Mouse (Mus musculus) spleen, embryonic (tissue): ENCODE data around the gene Hoxc5.

Experiments
- CTCF ChIA-PET: fragments of 350-600 bp; sonication (Branson Sonifier 250); formaldehyde crosslinking; loops from one replicate; lab custom pipeline; 2022; lab: Charles Lee

The Hoxc5 gene

DNA sequence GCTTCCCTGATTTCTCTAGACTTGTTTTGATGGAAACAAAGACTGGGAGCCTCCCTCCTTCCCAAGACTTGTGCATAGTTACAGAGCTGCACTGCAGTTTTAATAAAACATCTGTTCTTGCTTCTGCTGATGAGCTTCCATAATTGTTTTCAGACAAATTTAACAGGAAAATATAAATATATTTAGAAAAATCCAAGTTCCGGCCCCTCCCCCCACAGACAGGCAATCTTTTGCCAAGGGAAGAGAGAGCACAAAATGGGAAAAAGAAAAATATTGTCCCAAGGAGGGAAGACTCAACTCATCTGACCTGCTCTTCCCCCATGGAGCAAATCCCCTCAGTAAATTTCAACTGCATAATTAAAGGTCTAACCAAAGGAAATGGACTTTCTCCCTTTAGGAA lies 39.1 kb downstream of the Hoxc5 start:
- CTCF ChIA-PET = interaction anchor here (0.7 to 1.2 kb wide), 2 partner anchors 19 to 165 kb away, joined by 3 to 4 read pairs; no protein-coding TSS in a partner anchor

DNA sequence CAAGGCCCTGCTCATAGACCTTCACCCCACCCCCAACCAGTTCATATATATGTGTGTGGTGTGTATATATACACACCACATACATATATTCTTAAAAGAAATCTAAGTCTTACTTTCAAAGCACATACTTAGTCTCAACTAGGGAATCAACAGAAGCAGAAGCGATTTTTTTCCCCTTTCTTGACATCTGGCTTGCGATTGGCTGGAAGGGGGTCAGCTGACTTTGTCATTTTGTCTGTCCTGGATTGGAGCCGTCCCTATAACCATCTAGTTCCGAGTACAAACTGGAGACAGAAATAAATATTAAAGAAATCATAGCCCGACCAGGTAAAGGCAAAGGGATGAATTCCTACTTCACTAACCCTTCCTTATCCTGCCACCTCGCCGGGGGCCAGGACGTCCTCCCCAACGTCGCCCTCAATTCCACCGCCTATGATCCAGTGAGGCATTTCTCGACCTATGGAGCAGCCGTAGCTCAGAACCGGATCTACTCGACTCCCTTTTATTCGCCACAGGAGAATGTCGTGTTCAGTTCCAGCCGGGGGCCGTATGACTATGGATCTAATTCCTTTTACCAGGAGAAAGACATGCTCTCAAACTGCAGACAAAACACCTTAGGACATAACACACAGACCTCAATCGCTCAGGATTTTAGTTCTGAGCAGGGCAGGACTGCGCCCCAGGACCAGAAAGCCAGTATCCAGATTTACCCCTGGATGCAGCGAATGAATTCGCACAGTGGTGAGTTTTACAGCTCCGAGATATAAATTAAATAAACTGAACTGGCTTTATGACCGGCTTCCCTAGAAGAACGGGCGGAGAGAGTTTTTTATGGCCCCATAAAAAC lies 42.2 kb downstream of the Hoxc5 start:
- CTCF ChIA-PET = interaction anchor here (1.0 kb wide), 1 partner anchor 19 kb away, joined by 4 read pairs; the partner anchor contains the start of gene Hoxc8

GRCm38 (mm10) chr15:103010112-103010846 lies 43.0 kb downstream of the Hoxc5 start:
- CTCF ChIA-PET = interaction anchor here (0.6 to 1.0 kb wide), 3 partner anchors 16 to 60 kb away, joined by 3 to 4 read pairs (median 3); partner anchors contain the start of gene Hoxc8

- CTCF ChIA-PET = interaction anchor here (0.6 kb wide), 2 partner anchors 15 to 60 kb away, joined by 3 read pairs; no protein-coding TSS in a partner anchor
These were observed 43.8 kb downstream of the Hoxc5 start for GRCm38 (mm10) chr15:103010847-103011555.

- CTCF ChIA-PET = no interaction called here
These were observed 44.8 kb downstream of the Hoxc5 start for GRCm38 (mm10) chr15:103011928-103012486.

DNA sequence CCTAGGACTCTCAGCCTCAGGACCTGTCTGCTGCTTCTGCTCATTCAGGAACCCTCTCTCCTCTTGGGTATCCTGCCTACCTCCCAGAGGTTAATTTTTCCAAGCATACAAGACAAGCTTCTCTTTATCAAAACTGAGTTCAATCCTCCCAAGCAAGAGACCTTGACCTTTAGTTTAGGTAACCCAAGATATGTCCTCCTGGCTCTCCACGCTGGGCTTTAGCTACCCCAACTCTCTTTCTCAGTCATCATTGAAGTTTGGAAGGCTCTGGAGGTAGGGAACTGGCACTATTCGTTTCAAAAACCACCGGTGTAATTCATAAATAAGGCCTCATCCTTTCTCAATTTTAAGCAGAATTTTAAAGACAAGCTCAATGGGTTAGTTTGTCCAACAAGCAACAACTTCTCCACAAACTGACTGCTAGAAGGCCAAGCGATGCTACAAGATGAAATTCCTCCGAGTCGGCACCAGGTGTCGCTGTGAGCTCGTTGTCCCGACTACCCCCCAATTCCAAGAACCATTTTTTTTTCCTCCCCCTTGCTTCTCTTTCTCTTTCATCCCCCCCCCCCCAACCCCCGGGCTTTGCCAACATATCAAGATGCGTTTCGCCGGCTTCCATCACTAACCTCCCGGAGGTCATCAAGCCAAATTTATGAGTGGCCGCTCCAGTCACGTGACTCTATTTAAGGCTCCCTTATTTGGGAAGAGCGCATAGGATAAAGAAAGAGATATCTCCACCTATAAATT lies 46.2 kb downstream of the Hoxc5 start:
- CTCF ChIA-PET = interaction anchor here (0.9 kb wide), 1 partner anchor 16 kb away, joined by 3 read pairs; no protein-coding TSS in a partner anchor

DNA sequence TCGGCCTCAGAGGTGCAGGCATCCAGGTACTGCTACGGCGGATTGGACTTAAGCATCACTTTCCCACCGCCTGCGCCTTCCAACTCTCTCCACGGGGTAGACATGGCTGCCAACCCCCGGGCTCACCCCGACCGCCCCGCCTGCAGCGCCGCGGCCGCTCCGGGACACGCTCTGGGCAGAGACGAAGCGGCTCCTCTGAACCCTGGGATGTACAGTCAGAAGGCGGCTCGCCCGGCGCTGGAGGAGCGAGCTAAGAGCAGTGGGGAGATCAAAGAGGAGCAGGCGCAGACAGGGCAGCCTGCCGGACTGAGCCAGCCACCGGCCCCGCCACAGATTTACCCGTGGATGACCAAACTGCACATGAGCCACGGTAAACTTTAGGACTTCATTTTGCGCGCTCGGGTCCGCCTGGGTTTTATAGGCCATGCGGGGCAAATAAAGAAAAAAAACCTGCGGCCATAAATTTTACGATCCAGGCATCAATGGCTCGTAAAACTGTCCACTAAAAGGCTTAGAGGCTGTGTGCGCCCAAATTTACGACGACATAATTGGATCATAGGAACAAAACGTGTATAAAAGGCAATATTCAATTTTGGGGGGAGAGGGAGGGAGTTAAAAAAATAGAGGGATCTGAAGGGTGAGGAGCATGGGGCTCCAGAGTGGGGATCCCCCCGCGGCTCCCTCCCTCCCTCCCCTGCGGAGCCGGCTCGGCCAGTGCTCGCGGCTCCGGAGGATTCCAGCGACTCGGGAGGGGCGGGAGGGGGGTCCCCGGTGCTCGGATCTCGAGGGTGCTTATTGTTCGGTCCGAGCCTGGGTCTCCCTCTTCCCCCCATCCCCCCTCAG lies 47.1 kb downstream of the Hoxc5 start:
- CTCF ChIA-PET = interaction anchor here (0.5 kb wide), 1 partner anchor 136 kb away, joined by 7 read pairs; no protein-coding TSS in a partner anchor

DNA sequence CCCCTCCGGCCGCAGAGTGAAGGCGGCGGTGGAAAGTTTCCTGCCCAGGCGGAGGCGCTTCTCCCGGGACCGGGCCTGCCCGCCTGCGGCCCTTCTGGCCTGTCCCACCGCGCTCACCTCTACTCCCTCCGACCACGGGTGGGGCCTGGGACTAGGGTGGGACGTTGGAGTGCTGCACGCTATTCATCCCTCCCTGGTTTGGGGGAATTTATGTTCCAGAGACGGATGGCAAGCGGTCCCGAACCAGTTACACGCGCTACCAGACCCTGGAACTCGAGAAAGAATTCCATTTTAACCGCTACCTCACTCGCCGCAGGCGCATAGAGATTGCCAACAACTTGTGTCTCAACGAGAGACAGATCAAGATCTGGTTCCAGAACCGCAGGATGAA lies 47.8 kb downstream of the Hoxc5 start:
- CTCF ChIA-PET = no interaction called here

GRCm38 (mm10) chr15:103015406-103016166 lies 48.3 kb downstream of the Hoxc5 start:
- CTCF ChIA-PET = no interaction called here

DNA sequence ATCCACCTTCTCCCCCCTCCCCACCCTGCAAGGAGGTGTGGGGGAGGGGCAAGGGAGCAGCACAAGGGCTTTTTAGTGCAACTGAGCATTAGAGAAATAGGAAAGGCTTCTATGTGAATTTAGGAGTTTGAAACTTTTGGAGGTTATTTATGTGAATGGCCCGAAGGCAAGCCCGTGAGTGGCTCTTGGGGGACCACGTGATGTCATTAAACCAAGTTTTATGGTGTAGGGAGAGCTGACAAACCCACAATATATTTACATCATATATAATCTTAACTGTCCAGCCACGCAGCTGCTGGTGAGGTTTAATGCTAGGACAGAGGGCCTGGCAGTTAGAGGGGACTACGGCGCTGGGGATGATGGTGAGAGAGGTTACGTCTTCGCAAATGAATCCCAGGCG lies 51.4 kb downstream of the Hoxc5 start, which contains the start of gene Hoxc4:
Gene Hoxc4, plus strand, starts transcription at position 299 of the 400 bp plus-strand sequence.
- CTCF ChIA-PET = no interaction called here

- CTCF ChIA-PET = no interaction called here
These were observed 53.7 kb downstream of the Hoxc5 start for GRCm38 (mm10) chr15:103020899-103021418.

DNA sequence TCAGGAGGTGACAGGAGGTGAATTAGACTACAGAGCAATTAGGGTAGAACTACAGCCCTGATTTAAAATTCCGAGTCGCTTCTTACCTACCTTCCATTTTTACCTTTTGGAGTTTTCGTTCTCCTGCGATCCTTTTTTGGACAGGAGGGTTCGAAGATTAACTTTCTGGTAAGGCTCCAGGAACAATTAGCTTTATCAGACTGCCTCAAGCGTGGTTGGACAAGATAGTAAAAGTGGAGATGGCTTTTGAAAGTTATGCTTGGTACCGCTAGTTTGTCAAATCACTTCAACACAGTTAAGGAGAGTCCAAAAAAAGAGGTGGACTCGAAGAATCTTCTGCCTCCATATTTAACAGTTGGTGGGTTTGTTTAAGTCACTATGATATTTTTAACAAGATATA lies 54.3 kb downstream of the Hoxc5 start:
- CTCF ChIA-PET = interaction anchor here (0.7 kb wide), 1 partner anchor 14 kb away, joined by 6 read pairs; no protein-coding TSS in a partner anchor

GRCm38 (mm10) chr15:103024131-103024530 lies 56.9 kb downstream of the Hoxc5 start:
- CTCF ChIA-PET = interaction anchor here (0.5 to 0.6 kb wide), 2 partner anchors 17 to 76 kb away, joined by 3 to 6 read pairs; no protein-coding TSS in a partner anchor

DNA sequence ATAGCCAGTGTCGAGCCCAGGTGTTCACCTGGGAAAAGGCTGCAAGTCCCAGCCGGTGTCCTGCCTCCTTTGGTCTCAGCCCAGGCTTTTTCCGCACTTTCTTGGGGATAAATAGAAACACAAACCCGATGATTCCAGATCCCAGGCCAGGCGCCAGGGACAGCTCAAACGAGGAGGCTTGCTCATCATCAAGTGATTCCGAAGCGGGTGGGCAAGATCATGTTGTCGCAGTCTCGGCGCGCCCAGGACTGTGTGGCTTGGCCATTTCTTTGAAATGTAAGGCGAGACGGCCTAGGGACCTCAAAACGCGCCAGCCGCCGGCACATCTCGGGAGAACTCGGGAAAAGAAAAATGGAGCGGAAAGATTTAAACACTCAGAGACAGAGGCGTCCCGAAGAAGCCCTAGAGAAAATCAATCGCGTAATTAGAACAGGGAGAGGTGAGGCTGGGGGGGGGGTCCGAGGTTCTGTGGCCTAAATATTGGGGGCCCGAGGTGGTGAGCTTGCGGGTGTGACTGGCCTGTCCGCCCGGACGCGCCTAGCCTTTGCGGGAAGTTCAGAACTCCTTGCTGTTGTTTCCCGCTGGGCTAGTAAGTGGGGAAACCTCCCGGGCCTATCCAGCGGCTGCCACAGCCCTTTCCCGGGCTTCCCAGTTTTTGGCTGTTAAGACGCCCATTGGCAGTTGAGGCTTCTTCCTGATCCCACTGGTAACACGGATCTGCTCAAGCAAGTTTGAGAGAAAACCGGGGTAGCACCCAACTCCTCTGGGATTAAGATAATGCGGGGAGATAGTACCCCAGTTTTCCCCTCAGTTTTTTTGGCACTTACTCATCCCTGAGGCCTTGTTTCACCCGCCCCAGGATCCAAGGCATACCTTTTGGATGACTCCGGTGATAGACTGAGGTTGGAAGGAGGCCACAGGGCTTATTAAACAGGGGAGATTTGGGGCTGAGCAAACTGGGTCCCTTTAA lies 60.3 kb downstream of the Hoxc5 start:
- CTCF ChIA-PET = no interaction called here

GRCm38 (mm10) chr15:103028916-103029512 lies 61.8 kb downstream of the Hoxc5 start:
- CTCF ChIA-PET = interaction anchor here (0.6 kb wide), 1 partner anchor 195 kb away, joined by 3 read pairs; no protein-coding TSS in a partner anchor

DNA sequence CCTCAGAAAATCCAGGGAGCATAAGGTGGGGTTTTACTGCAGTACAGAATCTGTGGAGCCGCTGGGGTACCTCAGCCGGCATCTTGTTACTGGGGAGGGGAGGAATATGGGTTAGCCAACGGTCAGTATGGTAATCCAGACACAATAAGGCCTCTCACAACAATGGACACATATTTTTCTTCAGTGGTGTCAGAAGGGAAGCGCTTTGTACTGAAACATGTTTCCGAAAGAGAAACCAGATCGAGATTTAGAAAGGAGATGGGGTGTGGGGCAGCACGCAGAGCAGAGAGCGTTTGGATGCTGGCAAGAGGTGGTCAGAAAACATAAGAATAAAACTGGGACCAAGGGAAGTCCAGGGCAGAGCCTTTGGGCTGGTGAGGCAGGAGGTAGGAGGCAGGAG lies 62.9 kb downstream of the Hoxc5 start:
- CTCF ChIA-PET = no interaction called here

DNA sequence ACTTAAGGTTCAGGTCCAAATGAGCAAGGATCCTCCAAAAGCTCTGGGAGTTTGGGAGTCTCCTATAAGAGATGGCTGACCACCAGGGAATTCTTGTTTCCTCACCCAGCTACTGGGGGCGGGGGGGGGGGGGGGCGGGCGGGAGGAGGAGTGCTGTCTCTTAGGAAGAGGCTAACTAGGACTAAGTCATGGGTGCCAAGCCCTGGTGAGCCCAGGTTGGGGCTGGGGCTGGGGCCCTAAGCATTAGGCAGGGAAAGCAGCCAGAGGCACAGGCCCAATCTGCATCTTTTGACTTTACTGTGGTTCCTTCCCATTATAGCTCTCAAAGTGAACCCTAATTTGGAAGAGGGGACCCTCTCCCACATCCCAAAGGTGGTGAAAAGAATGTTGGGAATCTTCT lies 64.9 kb downstream of the Hoxc5 start:
- CTCF ChIA-PET = no interaction called here
